Mouse (Mus musculus): ENCODE measurements around the gene Bcan.

The Bcan gene

GRCm38 (mm10) chr3:87972203-87972664, 27.8 kb downstream of the Bcan start:
- no peak for DNase-seq (ENCODE audit: low read depth, low spot score)

- DNase-seq (ENCODE audit: low read depth, low spot score), result no peak
Measured at GRCm38 (mm10) chr3:87971489-87972202, 28.4 kb downstream of the Bcan start.

- peak; percentile 92 for DNase-seq (ENCODE audit: low read depth, low spot score)
Measured at GRCm38 (mm10) chr3:87970939-87971488, 29.0 kb downstream of the Bcan start, which contains the start of gene Nes. TSS of gene Nes (plus strand) at chr3:87971078.

- peak; percentile 71 for DNase-seq (ENCODE audit: low read depth, low spot score)
Measured at GRCm38 (mm10) chr3:87970184-87970938, 29.7 kb downstream of the Bcan start.

GRCm38 (mm10) chr3:87960586-87961191, 39.3 kb downstream of the Bcan start:
- peak; percentile 97 for DNase-seq (ENCODE audit: low read depth, low spot score)

GRCm38 (mm10) chr3:87960191-87960585, 39.8 kb downstream of the Bcan start:
- DNase-seq (ENCODE audit: low read depth, low spot score), result no peak

GRCm38 (mm10) chr3:87959371-87959770, 40.7 kb downstream of the Bcan start:
- DNase-seq (ENCODE audit: low read depth, low spot score), result no peak

- DNase-seq (ENCODE audit: low read depth, low spot score), result no peak
Measured at GRCm38 (mm10) chr3:87958967-87959366, 41.1 kb downstream of the Bcan start.

GRCm38 (mm10) chr3:87958476-87958875, 41.6 kb downstream of the Bcan start:
- no peak for DNase-seq (ENCODE audit: low read depth, low spot score)

- no peak for DNase-seq (ENCODE audit: low read depth, low spot score)
Measured at GRCm38 (mm10) chr3:87958056-87958455, 42.0 kb downstream of the Bcan start.

- DNase-seq (ENCODE audit: low read depth, low spot score), result no peak
Measured at GRCm38 (mm10) chr3:87952440-87952839, 47.6 kb downstream of the Bcan start.

- no peak for DNase-seq (ENCODE audit: low read depth, low spot score)
Measured at GRCm38 (mm10) chr3:87951946-87952345, 48.1 kb downstream of the Bcan start.

GRCm38 (mm10) chr3:87949955-87950515, 50.0 kb downstream of the Bcan start:
- peak; percentile 64 for DNase-seq (ENCODE audit: low read depth, low spot score)

- DNase-seq (ENCODE audit: low read depth, low spot score), result no peak
Measured at GRCm38 (mm10) chr3:87949266-87949954, 50.6 kb downstream of the Bcan start.

- DNase-seq (ENCODE audit: low read depth, low spot score), result peak; percentile 58
Measured at GRCm38 (mm10) chr3:87948378-87949265, 51.4 kb downstream of the Bcan start, which contains the start of gene Crabp2. TSS of gene Crabp2 (plus strand) at chr3:87948666.

- peak; percentile 53 for DNase-seq (ENCODE audit: low read depth, low spot score)
Measured at GRCm38 (mm10) chr3:87947811-87948199, 52.2 kb downstream of the Bcan start.

GRCm38 (mm10) chr3:87947056-87947810, 52.8 kb downstream of the Bcan start:
- no peak for DNase-seq (ENCODE audit: low read depth, low spot score)

- DNase-seq (ENCODE audit: low read depth, low spot score), result no peak
Measured at GRCm38 (mm10) chr3:87946541-87946860, 53.5 kb downstream of the Bcan start.

- no peak for DNase-seq (ENCODE audit: low read depth, low spot score)
Measured at GRCm38 (mm10) chr3:87945781-87946540, 54.1 kb downstream of the Bcan start.

Measured in ES-CJ7 (cell line).